Mouse (Mus musculus): ENCODE results near the gene Pole4.

Gene Pole4

DNA sequence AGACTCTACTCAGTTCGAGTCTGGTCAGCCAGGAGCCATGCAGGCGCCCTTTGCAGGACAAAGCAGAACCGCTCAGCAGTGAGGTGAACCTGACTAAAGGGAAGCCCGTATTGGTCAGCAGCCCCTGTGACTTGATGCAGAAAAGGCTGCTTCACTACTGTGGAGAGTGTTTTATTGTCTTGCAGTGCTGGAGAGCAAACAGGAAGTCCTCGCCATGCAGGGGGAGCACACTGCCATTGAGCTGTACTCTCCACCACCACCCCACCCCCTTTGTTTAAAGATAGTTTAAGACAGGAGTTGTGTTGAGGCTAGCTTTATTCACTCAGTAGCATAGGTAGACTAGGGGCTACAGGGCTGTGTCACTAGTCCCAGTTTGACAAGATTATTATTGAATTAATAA, at the start of gene Pole4:
TSS of gene Pole4 (minus strand) at position 145 of the 400 bp plus-strand sequence.
- DNase-seq (ENCODE audit: low read depth), result no peak

DNA sequence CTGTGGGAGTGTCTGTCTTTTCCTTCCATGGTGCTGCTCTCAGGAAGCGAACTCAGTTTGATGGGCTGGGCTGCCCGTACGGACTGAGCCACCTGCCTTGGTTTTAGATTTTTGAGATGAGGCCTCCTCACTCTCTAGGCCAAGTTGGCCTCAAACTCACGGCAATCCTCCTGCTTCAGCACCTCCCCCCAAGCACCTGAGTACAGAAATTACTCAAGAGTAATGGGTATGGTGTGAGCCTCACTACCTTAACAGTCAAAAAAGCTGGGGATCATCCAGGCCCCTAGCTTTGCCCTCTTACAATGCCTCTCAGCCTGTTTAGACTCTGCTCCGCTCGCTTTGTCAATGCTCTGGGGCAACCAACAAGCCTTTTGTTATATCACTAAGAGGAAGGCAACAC, 49.6 kb upstream of the Pole4 start:
- no peak for DNase-seq (ENCODE audit: low read depth)

DNA sequence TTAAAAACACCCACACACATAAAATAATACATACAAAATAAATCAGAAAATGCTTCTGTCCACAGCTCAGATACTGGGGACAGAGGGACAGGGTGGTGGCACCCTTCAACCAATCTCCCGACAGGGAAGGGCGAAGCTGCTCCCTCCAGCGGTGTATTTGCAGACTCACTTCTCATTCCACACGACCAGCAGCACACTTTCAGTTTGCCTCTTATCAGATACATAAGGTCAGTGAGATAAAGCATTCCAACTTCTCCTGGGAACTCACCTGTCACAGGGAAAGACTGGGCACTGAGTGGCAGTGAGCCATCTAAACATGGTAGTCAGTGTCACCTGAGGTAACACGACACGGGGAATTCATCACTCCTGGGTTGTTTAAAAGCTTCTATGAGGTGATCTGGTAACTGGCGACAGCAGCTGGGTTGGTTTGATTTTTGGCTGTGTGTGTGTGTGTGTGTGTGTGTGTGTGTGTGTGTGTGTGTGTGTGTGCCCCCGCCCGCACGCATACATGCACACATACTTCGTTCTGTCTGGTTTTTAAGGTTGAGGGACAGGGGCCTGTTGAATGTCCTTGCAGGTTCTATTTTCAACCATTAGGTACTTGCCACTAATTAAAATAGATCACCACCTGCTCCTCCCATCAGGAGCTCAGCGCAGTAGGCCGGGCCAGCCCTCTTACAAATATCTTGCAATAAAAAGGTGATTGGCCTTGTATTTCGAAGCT, 48.6 kb upstream of the Pole4 start:
- DNase-seq (ENCODE audit: low read depth), result no peak

DNA sequence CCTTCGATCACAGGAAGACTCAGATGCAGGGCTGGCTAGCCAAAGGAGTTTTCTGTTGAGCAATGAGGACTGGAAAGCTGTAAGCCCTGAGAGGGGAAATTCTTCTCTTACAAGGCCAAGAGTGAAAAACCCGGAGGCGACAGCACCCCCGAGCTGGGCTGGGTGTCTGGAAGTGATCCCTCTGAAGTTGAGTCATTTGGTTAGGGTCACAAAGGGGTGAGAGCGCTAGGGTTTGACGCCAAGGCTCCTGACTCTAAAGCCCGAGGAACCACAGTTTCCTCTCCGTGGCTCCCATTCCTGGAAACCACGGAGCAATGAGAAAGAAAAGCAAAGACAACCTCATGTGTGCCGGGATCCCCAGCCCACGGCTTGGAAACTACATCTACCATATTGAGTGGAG, 47.9 kb upstream of the Pole4 start:
- no peak for DNase-seq (ENCODE audit: low read depth)

DNA sequence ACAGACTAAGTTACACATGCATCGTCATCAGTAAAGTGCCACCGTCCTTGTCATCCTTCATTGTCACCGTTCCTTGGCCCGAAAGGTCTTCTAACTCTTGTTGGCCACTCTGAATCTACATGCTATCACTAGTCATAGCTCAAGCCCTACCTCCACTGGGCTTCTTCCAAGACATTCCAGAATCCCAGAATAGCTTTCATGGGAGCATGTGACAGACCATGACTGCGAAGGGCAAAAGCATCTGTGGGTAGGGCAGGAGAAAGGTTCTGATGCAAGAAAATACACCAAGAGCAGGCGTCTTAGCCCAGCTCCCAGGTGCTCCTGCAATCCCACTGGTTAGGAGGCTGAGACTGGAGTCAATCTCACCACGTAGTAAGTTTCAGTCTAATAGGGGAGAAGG, 46.6 kb upstream of the Pole4 start:
- no peak for DNase-seq (ENCODE audit: low read depth)

DNA sequence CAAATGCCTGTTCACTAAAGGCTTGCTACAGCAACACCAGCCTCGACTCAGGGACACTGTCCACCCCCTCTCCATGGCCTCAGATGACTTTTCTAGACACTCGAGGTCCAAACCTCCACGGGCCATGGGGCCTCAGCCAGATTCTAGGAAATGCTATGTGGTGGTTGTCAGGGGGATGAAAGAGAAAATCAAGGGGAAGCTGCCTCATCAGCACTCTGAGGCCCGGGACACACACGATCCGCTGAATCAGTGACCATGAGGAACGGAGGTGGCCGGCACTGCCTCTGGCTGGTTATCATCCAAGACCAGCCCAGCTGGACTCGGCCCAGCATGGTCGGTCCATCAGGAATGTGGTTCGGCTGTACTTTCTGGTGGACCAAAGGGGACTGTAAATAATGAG, 45.9 kb upstream of the Pole4 start:
- DNase-seq (ENCODE audit: low read depth), result no peak

DNA sequence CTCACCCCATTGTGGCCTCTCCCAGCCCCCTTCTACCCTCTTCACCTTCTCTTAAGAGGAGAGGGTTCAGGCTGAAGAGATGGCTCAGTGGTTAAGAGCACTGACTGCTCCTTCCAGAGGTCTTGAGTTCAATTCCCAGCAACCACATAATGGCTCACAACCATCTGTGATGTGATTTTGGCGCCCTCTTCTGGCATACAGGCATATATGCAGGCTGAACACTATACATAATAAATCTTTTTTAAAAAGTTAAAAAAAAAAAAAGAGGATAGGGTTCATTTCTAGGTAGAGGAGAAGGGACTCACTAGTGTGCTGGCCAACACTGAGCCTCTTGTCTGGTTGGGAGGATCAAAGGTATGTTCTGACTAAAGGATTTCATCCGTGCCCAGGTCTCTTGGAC, 44.9 kb upstream of the Pole4 start:
- DNase-seq (ENCODE audit: low read depth), result no peak

DNA sequence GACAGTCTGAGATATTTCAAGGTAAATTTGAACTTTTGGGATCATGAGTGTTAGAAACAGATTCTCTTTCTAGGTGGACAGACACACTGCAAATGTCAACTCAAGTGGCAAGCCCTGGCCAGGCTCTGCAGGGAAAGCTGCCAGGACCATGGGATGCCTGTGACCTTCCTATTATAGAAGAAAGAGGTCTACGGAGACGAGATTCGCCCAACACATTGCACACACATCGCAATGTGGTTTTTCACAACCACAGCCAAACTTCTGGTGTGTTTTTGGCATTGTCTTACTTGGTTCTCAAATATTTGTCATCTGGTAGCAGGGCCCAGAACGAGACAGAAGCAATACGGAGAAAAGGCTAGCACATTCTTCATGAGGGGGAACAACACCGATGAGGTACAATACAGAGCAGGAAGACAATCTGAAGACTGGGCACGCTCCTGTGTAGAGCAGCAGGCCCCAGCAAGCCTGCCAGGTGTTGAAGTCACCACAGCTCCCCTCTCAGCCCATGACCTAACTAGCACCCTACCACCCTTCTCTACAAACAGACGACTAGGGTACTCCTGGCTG, 43.0 kb upstream of the Pole4 start:
- DNase-seq (ENCODE audit: low read depth), result no peak

DNA sequence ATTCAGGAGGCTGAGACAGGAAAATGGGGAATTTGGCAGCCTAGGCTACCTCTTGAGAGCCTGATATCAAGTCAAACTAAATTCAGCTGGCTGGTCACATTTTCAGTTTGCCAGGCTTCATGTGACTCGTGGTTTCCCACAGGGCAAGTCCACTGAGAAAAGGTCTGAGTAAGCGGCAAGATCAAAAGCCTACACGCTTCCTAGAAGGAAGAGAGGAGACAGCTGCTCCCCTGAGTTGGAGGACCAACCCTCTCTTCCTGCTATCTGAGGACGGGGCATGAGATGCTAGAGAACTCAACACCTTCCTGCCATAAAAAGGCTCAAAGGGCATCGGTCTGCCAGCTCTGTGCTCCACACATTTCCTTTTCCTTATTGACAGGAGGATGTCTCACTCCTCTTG, 41.9 kb upstream of the Pole4 start:
- no peak for DNase-seq (ENCODE audit: low read depth)

DNA sequence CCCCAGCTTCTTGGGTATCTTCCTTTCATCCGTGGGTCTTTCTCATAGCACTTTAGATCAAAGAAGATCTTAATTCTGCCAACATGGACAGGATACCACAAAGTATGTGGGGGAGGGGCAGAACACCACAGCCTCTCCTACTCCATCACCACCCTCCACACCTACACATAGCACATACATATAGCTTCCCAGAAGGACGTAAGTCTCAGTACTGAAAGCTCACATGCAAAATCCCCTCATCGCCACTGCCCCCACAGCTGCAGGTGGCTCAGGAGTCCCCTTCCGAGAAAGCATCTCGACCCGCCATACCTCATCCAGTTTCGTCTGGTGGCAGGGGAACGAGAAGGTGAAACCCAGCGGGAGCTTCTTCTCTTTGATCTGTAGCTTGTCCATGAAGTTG, 39.4 kb upstream of the Pole4 start:
- no peak for DNase-seq (ENCODE audit: low read depth)

DNA sequence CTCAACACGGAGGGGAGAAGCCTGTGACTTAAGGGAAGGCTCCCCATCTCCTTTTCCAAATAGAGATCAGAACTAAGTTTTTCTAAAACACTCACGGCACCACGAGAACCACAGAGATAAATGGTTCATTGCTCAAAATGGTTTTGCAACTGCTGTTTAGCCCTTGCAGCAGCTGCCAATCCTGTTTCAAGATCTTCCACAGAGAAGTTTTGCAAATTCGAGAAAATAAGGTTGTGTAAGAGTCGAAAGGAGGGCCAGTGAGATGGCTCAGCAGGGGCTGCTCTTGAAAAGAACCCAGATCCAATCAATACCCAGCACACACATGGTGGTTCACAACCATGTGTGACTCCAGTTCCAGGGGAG, 36.3 kb upstream of the Pole4 start:
- DNase-seq (ENCODE audit: low read depth), result no peak

DNA sequence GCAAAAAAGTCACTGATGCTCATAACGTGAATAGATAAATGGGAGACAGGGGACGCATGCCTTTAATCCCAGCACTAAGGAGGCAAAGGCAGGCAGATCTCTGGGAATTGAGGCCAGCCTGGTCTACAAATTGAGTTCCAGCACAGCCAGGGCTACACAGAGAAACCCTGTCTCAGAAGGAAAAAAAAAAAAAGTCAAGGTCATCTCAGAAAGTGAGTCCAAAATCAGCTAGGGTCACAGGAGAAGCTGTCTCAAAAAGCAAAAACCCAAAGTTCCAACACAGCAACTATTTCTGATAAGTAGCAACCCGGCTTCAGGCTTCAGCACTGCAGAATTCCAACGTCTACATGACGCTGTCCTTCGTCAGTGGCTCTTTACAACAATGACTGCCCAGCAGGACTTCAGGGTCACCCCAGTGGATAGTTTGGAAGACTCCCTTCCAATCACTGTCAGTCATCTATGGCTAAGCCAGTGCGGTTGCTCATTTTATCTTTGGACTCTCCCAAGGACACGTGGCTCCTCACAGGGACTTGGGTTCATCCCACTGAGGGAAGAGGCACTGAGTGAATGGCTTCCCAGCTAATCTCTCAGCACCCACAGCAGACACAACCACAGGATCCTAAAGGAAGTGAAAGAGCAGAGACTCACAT, 35.8 kb upstream of the Pole4 start:
- DNase-seq (ENCODE audit: low read depth), result no peak

DNA sequence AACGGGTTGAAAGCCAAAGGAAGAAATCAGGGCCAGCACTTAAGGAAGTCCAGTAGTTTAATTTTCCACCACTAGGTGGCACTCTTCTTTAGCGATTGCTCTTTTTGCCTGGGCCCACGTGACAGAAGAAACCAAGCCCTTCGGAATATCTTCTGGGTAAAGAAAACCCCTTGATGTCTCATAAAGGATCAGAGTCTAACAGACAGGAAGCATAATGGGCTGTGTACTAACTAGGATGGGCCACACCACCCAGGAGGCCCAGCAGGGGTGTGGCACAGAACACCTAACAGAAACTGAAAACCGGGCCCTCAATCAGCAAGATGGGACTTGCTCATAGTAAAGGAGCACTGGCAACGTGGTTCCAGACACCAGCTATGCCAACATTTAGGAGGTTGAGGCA, 35.1 kb upstream of the Pole4 start:
- DNase-seq (ENCODE audit: low read depth), result peak; percentile 92

DNA sequence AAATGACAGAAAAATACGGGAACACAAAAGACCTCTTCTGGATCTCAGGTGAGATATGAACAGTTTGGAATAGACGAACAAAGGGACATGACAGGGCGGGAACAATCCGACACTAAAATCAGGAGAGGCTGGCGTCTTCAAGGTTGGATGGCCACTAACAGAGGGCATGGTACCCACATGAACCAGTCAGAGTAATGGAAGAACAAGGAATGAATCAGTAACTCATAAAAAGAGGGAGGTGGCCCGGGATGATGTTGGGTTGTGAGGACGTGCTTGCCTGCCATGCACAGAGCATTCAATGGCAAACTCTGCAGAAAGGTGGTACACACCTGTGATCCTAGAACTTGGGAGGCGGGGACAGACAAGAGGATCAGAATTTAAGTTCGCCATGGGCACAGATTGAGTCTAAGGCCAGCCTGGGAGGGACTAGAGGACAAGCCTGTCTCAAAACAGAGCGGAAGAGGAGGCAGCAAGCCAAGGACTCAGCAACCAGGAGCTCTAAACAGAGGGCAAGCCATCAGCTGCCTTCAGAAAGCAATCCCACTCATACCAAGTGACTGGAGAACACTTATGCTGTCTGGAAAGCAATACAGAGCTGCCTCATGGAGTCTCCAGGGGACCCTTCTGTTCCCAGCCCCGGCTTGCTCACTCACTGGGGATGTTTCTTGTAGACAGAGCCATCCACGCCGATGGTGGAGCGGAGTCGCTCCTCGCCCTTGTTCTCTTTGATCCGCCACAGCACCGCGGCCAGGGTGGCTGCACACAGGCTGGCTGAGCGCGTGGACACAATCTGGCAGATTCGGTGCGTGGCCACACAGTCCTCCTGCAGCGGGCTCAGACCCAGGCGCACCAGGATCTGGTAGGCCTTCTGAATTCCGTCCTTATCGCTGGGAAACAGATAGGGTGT, 32.7 kb upstream of the Pole4 start:
- DNase-seq (ENCODE audit: low read depth), result no peak

DNA sequence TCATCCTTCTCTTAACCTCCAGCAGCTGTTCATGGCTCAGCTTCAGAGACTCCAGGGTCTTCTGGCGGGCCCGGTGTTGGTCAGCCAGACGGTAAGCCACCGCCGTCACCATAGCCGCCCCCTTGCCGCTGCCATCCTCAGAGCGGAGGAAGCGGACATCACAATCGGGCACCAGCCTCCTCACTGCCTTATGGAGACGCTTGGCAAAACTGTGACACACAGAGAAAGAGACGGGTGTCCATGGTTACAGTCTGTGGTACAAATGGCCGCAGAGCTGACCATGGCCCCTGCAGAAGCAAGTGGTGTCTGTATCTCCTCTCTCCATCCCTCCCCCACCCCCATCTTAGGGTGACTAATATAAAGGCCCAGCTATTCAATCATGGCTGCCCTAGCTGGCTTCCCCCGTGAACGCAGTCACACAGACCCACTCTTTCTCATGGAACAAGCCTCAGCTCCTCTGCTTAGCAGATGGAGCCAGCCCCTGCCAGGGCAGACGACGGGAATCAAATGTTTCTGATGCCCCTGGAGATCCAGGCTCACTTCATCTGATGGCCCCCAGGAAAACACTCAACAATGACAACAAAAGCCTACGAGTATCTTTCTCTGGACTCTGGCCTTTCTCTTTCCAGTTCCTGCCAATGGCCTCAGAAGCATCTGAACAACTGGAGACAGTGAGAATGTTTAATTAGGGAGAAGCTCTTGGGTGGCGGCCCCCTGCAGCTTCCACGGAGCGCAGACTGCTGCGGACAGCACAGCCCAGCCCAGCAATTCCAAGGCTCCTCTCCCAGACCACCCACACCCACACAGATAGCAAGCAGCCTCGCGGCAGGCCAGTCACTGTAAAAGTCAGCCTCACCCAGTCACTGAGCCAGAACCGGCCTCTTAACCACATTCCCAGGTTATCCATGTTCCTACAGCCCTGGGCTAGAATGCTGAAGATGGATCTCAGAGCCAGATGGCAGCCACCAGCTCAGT, 31.7 kb upstream of the Pole4 start:
- DNase-seq (ENCODE audit: low read depth), result no peak

DNA sequence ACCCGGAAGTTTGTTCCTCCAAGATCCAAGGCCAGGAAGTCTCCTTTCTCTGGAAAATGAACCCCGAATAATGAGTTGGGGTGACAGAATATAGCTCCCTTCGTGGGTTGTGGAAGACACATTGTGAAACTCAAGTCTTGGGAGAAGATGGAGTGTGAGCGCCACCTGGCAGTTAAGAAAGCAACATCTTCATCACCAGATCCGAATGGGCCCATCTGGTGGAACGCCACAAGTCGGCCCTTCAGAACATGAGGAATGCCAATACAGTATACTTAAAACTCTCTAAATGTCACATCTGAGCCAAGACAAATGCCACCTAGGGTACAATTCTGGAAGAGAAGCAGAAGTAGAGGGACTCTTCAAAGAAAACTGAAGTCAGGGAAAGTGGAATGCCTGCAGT, 30.2 kb upstream of the Pole4 start:
- no peak for DNase-seq (ENCODE audit: low read depth)

DNA sequence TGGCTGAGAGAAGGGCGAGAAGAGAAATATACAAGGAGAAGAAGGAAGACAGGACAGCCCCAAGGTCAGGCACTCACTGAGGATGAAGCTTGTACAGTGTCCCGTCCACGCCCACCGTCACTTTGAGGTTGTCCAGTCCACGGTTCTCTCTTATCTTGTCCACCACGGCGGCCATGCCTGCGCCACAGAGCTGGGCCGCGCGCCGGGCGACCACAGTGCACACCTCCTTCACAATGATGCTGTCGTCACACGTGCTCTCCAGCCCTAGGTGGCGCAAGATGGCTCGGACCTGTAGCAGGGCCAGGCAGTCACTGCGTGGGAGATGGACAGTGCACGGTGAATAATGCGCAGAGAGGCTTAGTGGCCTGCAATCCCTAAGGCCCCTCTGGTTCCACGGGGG, 23.5 kb upstream of the Pole4 start:
- DNase-seq (ENCODE audit: low read depth), result no peak

DNA sequence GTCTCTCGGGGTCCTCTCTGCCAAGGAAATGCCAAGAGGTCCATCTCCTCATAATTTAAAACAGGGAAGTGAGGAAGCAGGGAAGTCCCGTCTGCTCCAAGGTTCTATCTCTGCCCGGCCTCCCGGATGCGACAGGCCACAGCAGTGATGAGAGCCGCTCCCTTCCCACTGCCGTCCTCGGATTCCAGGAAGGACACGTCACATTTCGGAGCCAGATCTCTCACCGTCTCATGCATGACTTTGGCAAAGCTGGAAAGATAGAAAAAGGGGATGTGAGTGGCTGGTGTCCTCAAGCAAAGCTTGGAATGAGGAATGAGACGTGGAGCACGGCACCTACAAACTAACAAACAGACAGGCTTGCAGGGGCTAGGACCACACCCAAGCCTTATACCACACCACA, 22.0 kb upstream of the Pole4 start:
- DNase-seq (ENCODE audit: low read depth), result no peak

DNA sequence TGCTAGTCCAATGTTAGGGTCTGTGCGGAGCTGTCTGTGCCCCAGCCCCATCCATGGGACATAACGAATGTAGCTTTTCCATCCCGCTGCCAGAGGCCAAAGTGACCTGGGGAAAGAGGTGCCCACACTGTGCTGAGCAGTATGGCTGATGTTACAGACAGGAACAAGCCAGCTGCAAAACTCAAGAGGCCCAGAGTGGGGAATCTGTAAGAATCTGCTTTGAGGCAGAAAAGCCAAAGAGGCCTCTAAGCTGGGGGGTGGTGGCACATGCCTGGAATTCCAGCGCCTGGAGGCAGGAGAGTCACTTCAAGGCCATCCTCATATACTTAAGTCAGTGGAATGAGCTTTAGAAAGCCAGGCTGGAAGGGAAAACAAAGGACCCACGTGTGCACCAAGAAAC, 18.2 kb upstream of the Pole4 start:
- no peak for DNase-seq (ENCODE audit: low read depth)

DNA sequence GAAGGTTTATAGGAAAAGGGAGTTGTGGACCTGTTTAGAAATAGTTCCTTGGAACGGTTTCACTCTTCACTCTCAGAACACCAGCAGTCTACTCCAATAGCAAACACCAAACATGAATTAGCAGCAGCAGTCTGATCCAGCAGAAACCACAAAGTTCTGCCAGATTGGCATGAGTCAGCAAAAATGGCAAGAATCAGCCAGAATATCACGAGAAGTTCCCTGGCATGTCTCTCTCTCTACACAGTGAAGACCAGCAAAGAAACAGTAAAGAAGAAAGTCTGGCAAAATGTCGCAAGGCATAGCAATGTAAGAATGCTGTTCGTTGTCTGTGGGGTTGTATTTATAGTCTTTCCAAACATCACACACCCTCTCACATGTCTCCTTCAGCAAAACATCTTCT, 11.0 kb upstream of the Pole4 start:
- no peak for DNase-seq (ENCODE audit: low read depth)

DNA sequence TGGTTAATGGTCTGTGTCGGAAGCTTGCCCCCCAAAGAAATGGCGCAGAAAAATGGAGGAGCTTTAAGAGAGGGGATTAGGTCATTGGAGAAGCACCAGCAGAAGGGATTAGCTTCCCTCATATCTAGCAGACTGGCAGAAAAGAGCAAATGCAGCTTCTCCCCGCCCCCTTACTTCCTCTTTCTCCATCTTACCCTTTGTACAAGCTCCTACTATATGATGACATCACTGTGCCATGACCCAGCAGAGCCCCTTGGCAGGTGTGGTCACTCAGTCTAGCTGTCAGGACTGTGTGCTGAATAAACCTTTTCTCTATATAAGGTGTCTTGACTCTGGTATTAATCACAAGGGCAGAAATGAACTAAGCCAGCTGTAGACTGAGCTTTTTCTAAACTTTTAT, 10.5 kb upstream of the Pole4 start:
- DNase-seq (ENCODE audit: low read depth), result no peak

DNA sequence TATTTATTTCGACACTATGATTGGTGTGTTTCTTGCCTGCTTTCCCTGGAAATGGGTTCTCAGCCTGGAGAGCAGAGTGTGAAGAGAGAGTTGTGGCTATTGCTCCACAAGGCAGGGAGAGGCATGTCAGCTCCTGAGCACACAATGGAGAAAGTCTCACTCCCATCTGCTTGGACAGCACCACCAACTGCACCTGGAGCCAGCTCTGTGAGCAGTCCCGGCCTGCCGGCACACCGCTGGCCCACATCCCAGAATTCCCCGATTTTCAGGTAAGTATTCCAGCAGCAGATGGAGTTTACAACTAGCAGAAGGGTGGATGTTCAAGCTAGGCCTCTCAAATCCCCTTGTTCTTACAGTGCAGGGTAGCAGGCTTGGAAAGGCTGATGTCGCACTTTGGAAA, 10.1 kb upstream of the Pole4 start:
- DNase-seq (ENCODE audit: low read depth), result no peak
